Mouse (Mus musculus): ENCODE measurements around the gene Il1f6.
A peak's percentile ranks its signal among the peaks of the same experiment; 100 is the strongest.
"Not testable (repeated sequence)": the region's sequence is repeated elsewhere in the genome, so short reads cannot be mapped to it uniquely, and the experiment has no call there.

The Il1f6 gene

GRCm38 (mm10) chr2:24215118-24215517 lies at the start of gene Il1f6:
TSS of gene Il1f6 (plus strand) at chr2:24215418.
- DNase-seq (ENCODE audit: low read depth, low spot score), result no peak

- DNase-seq (ENCODE audit: low read depth, low spot score), result peak; percentile 32
Observed at GRCm38 (mm10) chr2:24181683-24182331, 33.4 kb upstream of the Il1f6 start.

GRCm38 (mm10) chr2:24182423-24183147 lies 32.6 kb upstream of the Il1f6 start:
- DNase-seq (ENCODE audit: low read depth, low spot score), result not testable (repeated sequence)

GRCm38 (mm10) chr2:24184092-24184491 lies 31.1 kb upstream of the Il1f6 start:
- DNase-seq (ENCODE audit: low read depth, low spot score), result not testable (repeated sequence)

GRCm38 (mm10) chr2:24186176-24186575 lies 29.0 kb upstream of the Il1f6 start, which contains the start of gene Il1f9:
TSS of gene Il1f9 (plus strand) at chr2:24186476.
- no peak for DNase-seq (ENCODE audit: low read depth, low spot score)

DNA sequence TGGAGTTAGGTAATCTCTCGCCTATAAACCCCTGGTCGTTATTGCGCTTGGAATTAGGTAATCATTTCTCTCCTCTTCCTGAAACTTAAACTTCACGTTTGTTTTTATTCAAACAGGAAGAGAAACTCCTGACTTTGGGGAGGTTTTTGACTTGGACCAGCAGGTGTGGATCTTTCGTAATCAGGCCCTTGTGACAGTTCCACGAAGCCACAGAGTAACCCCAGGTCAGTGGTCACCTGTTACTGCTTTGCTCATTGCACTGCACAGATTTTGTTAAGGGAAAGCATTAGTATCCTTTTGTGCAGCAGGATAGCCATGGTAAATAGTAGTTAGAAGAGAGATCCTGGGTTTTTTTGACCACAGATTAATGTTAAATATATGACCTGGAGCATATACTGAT lies 27.6 kb upstream of the Il1f6 start:
- DNase-seq (ENCODE audit: low read depth, low spot score), result no peak

DNA sequence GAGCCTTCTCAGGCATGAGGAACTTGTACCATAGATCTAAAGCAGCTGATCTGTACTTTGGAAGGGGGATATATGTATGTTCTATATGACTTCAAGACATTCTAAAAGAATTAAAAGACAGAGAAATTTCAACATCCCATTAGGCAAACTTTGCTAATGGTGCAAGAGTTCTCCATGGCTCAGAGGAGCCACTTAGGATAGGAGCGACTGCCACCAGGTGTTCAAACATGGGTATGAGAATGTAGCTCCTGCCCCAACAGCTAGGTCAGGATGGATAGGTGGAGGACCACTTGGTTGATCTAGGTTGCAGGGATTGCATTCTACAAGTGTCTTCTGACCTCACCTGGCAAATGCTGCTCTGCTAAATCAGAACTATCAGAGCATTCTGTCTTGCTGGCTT lies 27.0 kb upstream of the Il1f6 start:
- DNase-seq (ENCODE audit: low read depth, low spot score), result no peak

- DNase-seq (ENCODE audit: low read depth, low spot score), result no peak
Observed at GRCm38 (mm10) chr2:24227191-24227590, 12.0 kb downstream of the Il1f6 start.

DNA sequence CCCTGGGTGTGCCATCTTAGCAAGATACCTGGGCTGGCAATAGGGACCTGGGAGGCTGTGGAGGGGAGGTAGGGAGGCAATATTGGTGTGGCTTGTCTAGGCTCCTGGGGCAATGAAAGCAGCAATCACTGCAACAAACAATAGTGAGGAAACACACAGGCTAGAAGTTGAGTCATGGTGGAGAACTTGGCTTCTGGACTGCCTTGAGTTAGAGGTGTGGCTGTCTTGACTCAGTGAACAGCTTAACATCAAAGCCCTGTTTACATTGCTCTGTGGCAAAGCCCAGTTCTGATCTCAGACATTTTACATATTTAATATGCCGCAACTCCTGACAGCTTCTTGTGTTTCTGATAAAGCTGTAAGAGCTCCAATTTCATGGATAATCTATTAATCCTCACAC lies 52.3 kb downstream of the Il1f6 start:
- no peak for DNase-seq (ENCODE audit: low read depth, low spot score)

- DNase-seq (ENCODE audit: low read depth, low spot score), result no peak
Observed at GRCm38 (mm10) chr2:24273619-24274018, 58.4 kb downstream of the Il1f6 start.

- DNase-seq (ENCODE audit: low read depth, low spot score), result no peak
Observed at GRCm38 (mm10) chr2:24275146-24275545, 59.9 kb downstream of the Il1f6 start.
